Mouse (Mus musculus): Measurements from ENCODE around the gene Nadk. TPM values are rescaled to one million over a fixed set of nuclear protein-coding genes. Genes with fewer than 3 reads are reported as not detected.
"Not testable (repeated sequence)": the region's sequence is repeated elsewhere in the genome, so short reads cannot be mapped to it uniquely, and the experiment has no call there.

The Nadk gene
- total RNA-seq, 1 experiment from 2014 or later, result 37.9 TPM

DNA sequence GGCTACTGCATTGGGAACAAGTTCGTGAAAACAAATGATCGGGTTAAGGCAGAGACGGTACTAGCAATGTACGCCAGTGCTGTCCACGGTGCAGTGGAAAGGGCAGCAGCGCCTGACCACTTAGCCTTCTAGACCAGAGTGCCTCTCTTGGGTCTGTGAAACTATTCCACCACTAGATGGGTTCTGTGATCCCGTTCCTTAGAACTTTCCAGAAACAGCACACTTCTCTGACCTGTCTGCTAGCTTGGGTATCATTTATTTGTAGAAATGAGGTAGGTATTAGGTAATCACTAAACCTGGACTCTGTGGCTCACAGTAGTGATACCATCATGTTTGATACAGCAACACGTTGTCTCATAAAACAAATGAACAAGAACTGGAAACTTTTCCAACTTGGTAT is 4.4 kb downstream of the Nadk start:
- no peak for ATAC-seq (replicated peaks in 1 of 2; ENCODE audit: insufficient read depth in 1 of 2, low FRiP score in 2 of 2, low TSS enrichment in 1 of 2, low read depth in 1 of 2, poor library complexity in 2 of 2, severe bottlenecking in 2 of 2)

DNA sequence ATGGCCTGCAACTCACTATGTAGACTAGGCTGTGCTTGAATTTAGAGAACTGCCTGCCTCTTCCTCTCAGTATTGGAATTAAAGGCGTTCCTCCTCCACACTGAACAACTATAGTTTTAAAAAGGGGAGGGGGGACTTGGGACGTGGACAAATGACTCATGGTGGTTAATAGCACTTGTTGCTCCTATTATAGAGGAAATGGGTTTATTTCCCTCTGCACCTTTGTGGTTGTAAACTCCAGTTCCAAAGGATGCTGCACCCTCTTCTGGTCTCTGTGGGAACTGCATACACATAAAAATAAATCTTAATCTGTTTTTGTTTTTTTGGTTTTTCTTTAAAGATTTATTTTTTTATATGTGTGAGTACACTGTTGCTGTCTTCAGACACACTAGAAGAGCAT is 6.0 kb downstream of the Nadk start:
- ATAC-seq (replicated peaks in 1 of 2; ENCODE audit: insufficient read depth in 1 of 2, low FRiP score in 2 of 2, low TSS enrichment in 1 of 2, low read depth in 1 of 2, poor library complexity in 2 of 2, severe bottlenecking in 2 of 2), result peak in 1 of 2 experiments; percentile 23; a peak in 2 of 4 replicates

DNA sequence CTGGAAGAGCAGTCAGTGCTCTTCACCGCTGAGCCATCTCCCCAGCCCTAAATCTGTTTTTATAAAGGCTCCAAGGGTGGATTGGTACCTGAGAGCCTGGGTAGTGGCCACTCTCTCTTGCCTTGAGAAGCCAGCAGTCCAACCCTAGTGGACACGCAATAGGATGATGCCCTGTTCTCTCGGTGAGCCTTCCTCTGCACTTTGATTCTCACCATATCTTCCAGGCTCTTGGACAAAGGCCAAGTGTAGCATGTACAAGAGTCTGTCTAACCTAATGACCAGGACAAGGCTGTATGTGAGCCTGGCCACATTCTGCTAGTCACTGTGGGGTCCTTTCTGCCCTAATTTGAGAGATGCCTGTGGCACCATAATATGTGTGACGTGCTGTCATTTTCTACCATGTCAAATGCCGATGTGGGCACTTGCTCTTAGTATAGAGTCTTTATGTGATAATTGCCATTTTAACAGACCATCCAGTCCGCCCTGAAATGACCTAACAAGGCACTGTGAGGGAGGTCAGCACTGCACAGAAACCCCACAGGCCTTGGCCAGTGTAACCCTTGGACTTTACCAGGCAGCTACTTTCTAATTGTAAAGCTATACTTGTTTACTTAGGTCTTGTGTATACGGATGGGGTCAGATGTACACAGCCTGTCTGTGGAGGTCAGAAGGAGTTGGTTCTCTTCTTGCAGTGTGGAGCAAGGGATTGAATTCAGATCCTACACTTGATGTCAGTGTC is 6.6 kb downstream of the Nadk start:
- no peak for ATAC-seq (replicated peaks in 1 of 2; ENCODE audit: insufficient read depth in 1 of 2, low FRiP score in 2 of 2, low TSS enrichment in 1 of 2, low read depth in 1 of 2, poor library complexity in 2 of 2, severe bottlenecking in 2 of 2)

DNA sequence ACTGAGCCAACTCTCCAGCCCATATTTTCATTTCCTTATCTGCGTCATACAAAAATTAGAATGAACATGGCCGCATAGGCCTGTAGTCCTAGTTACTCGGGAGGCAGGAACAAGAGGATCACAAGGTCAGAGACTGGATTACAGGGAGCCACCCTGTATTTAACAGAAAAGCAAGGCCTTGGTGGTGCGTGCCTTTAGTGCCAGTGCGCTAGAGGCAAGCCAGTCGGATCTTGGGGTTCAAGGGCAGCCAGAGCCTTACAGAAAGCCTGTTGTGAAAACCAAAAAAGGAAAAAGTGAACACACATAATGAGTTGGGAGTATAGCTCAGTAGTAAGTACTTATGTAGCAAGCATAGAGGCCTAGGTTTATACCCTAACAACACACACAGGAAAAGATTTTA is 7.6 kb downstream of the Nadk start:
- no peak for ATAC-seq (replicated peaks in 1 of 2; ENCODE audit: insufficient read depth in 1 of 2, low FRiP score in 2 of 2, low TSS enrichment in 1 of 2, low read depth in 1 of 2, poor library complexity in 2 of 2, severe bottlenecking in 2 of 2)

DNA sequence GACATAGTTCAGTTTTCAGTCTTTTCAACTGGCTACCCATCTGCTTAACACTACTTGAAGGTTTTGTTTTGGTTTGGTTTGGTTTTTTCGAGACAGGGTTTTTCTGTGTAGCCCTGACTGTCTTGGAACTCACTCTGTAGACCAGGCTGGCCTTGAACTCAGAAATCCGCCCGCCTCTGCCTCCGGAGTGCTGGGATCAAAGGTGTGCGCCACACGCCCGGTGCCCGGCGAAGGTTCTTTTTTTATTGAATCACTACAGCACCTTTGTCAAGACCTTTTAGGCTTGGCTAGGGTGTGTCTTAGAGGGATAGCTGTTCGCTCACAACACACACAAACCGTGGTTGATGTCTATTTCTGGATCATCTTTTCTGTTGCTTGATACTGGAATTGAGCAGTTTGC is 8.1 kb downstream of the Nadk start:
- ATAC-seq (replicated peaks in 1 of 2; ENCODE audit: insufficient read depth in 1 of 2, low FRiP score in 2 of 2, low TSS enrichment in 1 of 2, low read depth in 1 of 2, poor library complexity in 2 of 2, severe bottlenecking in 2 of 2), result not testable (repeated sequence)

DNA sequence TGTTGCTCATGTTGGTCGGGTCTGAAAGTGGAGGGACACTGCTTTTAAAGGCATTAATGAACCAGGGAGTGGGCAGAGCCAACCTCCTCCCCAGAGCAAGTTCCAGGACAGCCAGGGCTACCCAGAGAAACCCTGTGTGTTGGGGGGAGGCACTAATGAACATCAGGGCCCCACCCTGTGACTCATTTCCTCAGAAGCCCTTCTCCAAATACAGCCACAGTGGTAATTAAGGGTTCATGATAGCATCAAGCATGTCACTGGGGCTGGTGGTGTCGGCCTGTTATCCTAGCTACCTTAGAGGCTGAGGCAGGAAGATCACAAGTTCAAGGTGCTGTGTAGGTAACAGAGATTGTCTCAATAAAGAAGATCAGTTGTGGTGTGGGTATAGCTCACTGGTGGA is 9.3 kb downstream of the Nadk start:
- ATAC-seq (replicated peaks in 1 of 2; ENCODE audit: insufficient read depth in 1 of 2, low FRiP score in 2 of 2, low TSS enrichment in 1 of 2, low read depth in 1 of 2, poor library complexity in 2 of 2, severe bottlenecking in 2 of 2), result no peak

DNA sequence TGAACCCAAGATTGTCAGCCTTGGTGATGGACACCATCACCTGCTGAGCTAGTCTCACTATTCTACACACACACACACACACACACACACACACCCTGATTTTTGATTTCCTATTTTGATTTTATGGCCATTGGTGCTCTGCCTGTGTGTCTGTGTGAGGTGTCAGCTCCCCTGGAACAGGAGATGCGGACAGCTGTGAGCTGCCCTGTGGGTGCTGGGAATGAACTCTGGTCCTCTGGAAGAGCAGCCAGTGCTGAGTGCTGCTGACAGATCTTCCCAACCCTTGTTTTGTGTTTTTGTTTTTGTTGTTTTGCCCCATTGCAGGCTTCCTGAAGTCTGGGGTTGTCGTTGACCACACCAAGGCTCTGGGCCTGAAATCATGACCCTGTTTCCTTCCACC is 11.0 kb downstream of the Nadk start:
- no peak for ATAC-seq (replicated peaks in 1 of 2; ENCODE audit: insufficient read depth in 1 of 2, low FRiP score in 2 of 2, low TSS enrichment in 1 of 2, low read depth in 1 of 2, poor library complexity in 2 of 2, severe bottlenecking in 2 of 2)

DNA sequence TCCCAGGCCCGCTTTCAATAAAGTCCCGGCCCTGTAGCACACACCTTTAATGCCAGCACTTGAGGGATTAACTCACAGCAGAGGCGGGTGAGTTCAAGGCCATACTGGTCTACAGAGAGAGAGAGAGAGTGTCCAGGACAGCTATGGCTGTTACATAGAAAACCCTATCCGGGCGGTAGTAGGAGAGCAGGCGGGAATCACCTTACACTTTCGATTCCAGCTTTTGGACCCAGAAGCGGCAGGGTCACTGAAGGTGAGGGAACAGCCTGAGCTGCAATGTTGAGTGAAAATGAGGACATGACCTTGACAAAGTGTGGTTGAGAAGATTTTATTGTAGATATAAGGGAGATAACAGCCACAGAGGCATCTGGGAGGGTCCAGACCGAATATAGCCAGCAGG is 11.7 kb downstream of the Nadk start:
- ATAC-seq (replicated peaks in 1 of 2; ENCODE audit: insufficient read depth in 1 of 2, low FRiP score in 2 of 2, low TSS enrichment in 1 of 2, low read depth in 1 of 2, poor library complexity in 2 of 2, severe bottlenecking in 2 of 2), result no peak

DNA sequence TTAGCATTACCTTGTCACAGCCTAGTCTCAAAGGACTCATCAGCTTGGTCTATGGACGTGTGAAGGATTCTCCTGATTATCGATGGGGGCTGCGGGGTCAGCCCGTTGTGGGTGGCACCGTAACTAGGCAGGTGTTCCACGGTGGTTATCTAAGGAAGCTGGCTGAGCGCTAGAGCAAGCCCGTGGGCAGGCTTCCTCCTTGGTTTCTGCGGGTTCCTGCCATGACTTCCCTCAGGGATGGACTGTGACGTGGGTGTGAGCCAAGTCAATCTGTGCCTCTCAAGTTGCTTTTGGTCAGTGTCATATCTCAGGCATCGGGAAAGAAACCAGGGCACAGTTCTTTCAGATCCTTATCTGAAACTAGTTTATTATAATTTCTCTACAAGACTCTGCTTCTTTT is 12.8 kb downstream of the Nadk start:
- ATAC-seq (replicated peaks in 1 of 2; ENCODE audit: insufficient read depth in 1 of 2, low FRiP score in 2 of 2, low TSS enrichment in 1 of 2, low read depth in 1 of 2, poor library complexity in 2 of 2, severe bottlenecking in 2 of 2), result peak; percentile 74 to 78

DNA sequence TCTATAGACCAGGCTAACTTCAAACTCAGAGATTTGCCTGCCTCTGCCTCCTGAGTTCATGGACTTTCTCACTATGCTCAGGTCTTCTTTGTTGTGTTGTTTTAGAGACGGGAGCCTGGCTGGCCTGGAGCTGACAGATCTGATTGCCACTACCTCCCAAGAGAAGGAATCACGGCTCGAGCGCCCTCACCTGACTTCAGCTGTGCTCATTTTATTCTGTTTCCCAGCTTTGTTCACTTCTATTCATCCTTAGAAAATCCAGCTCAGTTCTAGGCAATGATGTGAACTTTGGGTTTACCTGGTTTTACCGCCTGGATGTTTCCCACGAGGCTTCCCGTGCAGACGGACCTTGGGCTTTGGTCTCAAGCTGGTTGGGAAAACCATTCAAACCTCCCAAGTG is 13.3 kb downstream of the Nadk start:
- ATAC-seq (replicated peaks in 1 of 2; ENCODE audit: insufficient read depth in 1 of 2, low FRiP score in 2 of 2, low TSS enrichment in 1 of 2, low read depth in 1 of 2, poor library complexity in 2 of 2, severe bottlenecking in 2 of 2), result no peak

DNA sequence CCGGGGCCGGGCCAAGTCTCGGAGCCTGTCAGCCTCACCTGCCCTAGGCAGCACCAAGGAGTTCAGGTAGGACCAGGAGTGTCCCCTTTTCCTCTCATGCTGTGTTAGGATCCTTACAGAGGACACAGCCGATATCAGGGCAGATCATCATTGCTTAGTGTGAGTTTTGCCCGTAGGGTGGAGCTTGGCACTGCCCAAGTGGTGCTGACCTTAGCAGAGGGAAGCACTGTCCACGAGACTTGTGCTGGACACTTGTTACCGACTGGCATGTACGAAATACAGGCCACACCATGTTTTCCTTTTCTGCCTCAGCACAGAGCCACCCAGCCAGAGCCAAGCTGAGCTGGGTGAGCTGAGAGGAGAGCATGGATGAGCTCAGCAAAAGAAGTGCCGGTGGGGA is 15.0 kb downstream of the Nadk start:
- no peak for ATAC-seq (replicated peaks in 1 of 2; ENCODE audit: insufficient read depth in 1 of 2, low FRiP score in 2 of 2, low TSS enrichment in 1 of 2, low read depth in 1 of 2, poor library complexity in 2 of 2, severe bottlenecking in 2 of 2)

DNA sequence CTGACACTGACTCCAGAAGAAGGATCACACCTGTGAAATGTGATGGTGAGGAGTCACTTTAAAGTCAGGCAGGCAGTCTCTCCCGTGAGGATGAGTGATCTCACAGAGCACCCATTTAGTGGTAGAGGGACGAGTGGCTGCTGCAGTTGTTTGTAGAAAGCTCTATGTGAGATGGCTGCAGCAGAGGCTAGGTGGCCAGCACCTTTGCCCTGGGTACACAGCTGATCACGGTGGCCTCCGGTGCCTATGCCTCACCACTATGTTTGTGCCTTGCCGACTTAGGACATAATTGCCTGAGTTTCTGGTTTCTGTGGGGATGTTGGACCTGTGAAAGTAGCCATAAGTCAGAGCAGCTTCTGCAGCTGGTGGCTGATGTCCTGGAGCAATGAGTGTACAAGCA is 15.6 kb downstream of the Nadk start:
- ATAC-seq (replicated peaks in 1 of 2; ENCODE audit: insufficient read depth in 1 of 2, low FRiP score in 2 of 2, low TSS enrichment in 1 of 2, low read depth in 1 of 2, poor library complexity in 2 of 2, severe bottlenecking in 2 of 2), result no peak

DNA sequence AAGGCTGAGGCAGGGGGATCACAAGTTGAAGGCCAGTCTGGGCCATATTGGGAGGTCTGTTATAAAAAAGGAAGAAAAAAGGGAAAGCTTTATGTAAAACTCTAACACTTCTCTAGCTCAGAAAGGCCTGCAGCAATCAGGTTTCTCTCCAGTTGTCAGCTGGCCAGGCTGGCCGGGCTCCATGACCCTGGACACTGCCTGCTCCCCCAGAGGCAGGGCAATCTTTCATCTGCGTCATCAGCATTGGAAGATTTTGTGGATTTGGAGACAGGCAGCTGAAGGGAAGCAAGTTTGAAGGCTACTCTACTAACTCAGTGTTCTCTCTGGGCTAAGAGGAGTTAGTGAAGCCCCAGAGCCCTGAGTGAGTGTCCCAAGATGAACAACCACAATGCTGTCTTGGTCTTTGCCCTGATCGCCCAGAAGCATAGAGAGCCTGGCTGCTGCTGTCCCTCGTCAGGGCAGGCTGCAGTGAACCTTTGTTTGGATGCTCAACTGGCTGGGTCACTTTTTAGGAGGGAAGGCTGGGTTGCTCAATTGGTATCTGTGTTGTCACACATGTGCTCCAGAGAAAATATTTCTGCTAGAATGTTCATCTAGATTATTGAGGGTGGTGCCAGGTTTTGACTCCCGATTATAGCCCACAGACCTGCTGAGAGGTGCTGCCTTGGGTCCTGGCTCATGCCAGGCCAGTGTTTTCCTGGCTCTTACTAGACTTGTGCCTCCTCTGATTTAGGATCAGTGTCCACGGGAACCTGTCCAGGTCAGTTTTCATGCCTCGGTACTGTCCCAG is 16.4 kb downstream of the Nadk start:
- ATAC-seq (replicated peaks in 1 of 2; ENCODE audit: insufficient read depth in 1 of 2, low FRiP score in 2 of 2, low TSS enrichment in 1 of 2, low read depth in 1 of 2, poor library complexity in 2 of 2, severe bottlenecking in 2 of 2), result no peak

DNA sequence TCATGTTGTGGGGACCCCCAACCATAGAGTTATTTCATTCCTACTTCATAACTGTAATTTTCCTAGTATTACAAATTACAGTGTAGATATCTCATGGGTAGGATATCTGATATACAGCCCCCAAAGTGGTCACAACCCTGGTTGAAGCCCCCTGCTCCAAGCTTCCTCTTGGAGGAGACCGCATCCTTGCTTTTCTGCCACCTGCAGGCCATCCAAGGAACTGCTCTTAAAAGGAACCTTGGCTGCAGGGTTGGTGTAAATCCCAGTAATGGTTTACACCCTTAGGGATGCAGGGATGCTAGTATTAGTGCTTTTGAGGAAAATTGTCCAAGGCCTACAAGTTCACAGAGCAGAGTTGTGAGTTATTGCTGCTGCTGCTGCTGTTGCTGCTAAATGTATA is 18.2 kb downstream of the Nadk start:
- ATAC-seq (replicated peaks in 1 of 2; ENCODE audit: insufficient read depth in 1 of 2, low FRiP score in 2 of 2, low TSS enrichment in 1 of 2, low read depth in 1 of 2, poor library complexity in 2 of 2, severe bottlenecking in 2 of 2), result 0 out of 4 replicates have a peak, but pooled peaks have one; percentile 24 to 65

DNA sequence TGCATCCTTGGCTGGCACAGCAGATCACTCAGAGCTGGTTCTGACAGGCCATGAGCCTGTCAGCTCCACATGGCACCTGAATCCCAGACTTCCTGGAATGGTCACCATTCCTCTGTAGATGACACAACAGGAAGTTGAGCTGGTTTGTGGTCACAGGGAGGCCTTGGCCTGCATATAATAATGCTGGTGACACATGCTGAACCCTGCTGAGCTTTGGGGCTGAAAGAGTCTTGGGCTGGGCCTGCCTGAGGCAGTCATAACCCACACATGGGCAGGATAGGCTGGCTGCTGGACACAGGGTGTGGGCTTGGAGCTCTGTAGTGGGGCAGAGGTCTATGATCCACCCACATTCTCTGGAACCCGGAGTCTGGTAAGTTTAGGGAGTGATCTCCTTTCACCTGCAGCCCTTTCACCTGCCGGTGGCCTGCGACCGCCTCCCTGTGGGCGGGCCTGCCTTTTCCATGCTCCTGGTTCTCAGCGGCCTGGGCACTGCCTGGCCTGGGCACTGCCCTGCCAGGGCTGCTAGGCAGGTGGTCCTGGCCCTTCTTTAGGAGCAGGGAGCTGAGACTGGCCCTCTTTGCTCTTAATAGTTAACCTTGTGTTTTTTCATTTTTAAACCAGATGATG is 20.2 kb downstream of the Nadk start:
- ATAC-seq (replicated peaks in 1 of 2; ENCODE audit: insufficient read depth in 1 of 2, low FRiP score in 2 of 2, low TSS enrichment in 1 of 2, low read depth in 1 of 2, poor library complexity in 2 of 2, severe bottlenecking in 2 of 2), result peak; percentile 32 to 50; a peak in 3 of 4 replicates

DNA sequence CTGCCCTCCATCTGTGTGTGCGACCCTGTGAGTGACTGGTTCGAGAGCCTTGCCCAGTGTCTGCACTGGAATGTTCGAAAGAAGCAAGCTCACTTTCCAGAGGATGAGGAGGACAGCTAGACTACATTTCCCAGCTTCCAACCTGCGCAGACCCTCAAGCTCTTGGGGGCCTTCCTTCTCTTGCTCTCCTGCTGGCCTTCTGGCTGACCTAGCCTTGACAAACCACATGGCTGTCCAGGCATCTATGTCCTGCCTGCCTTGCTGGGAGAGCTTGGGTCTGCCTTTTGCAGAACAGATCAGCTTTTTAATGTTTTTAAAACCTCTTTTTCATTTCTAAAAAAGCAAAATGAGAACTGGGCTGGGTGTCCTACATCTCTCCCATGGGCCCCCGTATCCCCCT is 27.2 kb downstream of the Nadk start:
- ATAC-seq (replicated peaks in 1 of 2; ENCODE audit: insufficient read depth in 1 of 2, low FRiP score in 2 of 2, low TSS enrichment in 1 of 2, low read depth in 1 of 2, poor library complexity in 2 of 2, severe bottlenecking in 2 of 2), result no peak

DNA sequence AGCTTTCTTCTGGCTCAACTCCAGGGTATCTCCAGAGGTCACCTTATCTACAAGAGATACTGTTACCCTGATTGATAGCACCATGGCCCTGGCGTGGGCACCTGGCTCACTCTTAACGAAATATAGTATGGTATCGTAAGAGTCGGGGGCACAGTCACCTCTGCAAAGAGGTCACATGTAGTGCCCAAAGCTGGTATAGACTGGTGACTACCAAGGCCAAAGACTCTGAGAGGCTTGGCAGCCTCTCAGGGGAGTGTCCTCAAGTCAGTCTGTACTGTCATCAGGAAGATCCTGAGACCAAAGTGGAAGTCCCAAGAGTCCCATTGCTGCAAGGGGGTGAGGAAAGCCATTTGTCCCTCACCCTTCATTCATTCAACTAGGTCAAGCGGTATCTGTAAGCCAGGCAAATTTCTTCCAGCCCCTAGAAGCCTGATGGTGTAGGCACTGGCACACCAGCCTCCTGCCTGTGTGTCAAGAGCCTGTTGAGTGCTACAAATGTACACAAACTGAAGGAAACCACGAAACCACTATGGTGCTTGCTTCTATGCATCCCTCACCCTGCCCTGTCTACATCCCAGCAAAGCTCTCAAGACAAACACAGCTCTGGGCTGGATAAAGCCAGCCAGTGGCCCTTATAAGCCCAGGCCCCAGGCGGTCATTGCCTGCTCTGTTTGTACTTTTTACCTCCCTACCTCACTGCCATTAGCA is 29.0 kb downstream of the Nadk start:
- peak in 1 of 2 experiments; percentile 33; a peak in 2 of 4 replicates for ATAC-seq (replicated peaks in 1 of 2; ENCODE audit: insufficient read depth in 1 of 2, low FRiP score in 2 of 2, low TSS enrichment in 1 of 2, low read depth in 1 of 2, poor library complexity in 2 of 2, severe bottlenecking in 2 of 2)

DNA sequence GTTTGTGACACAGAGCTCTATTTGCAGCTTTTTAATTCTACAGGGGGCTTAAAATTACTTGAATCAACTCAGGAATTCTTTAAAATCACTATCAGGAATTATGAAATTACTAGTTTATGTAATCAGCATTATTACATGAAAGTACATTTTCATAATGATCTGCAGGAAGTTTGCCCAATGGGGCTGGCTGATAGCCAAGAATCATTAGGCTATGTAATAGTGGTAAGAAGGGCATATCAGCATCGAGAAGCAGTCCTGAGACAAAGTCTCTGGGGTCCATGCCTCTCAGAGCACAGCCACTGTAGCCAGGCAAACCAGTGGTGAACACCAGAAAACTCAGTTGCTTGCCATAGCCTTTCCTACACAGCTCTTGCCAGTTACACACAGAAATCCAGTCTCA is 31.6 kb downstream of the Nadk start:
- ATAC-seq (replicated peaks in 1 of 2; ENCODE audit: insufficient read depth in 1 of 2, low FRiP score in 2 of 2, low TSS enrichment in 1 of 2, low read depth in 1 of 2, poor library complexity in 2 of 2, severe bottlenecking in 2 of 2), result no peak
